Mouse (Mus musculus): ENCODE measurements around the gene Olfr996.
"Not testable (repeated sequence)": the region's sequence is repeated elsewhere in the genome, so short reads cannot be mapped to it uniquely, and the experiment has no call there.

Gene Olfr996

GRCm38 (mm10) chr2:85578915-85579314, at the start of gene Olfr996:
TSS of gene Olfr996 (plus strand) at chr2:85579215.
- no peak for DNase-seq (ENCODE audit: low spot score in 2 of 2)

GRCm38 (mm10) chr2:85532082-85532778, 46.8 kb upstream of the Olfr996 start:
- no peak for DNase-seq (ENCODE audit: low spot score in 2 of 2)

- DNase-seq (ENCODE audit: low spot score in 2 of 2), result no peak
Observed at GRCm38 (mm10) chr2:85533934-85534333, 45.1 kb upstream of the Olfr996 start.

- DNase-seq (ENCODE audit: low spot score in 2 of 2), result no peak
Observed at GRCm38 (mm10) chr2:85554806-85555205, 24.2 kb upstream of the Olfr996 start.

GRCm38 (mm10) chr2:85560226-85560625, 18.8 kb upstream of the Olfr996 start:
- no peak for DNase-seq (ENCODE audit: low spot score in 2 of 2)

- DNase-seq (ENCODE audit: low spot score in 2 of 2), result no peak
Observed at GRCm38 (mm10) chr2:85561187-85561586, 17.8 kb upstream of the Olfr996 start.

GRCm38 (mm10) chr2:85588648-85589047, 9.6 kb downstream of the Olfr996 start, which contains the start of gene Olfr998:
TSS of gene Olfr998 (plus strand) at chr2:85588948.
- DNase-seq (ENCODE audit: low spot score in 2 of 2), result not testable (repeated sequence)

GRCm38 (mm10) chr2:85611803-85612202, 32.8 kb downstream of the Olfr996 start, which contains the start of gene Olfr1000:
TSS of gene Olfr1000 (minus strand) at chr2:85611903.
- no peak for DNase-seq (ENCODE audit: low spot score in 2 of 2)

All from urinary bladder, adult 18-20 months (tissue).